ENCODE assay signal across 20 mouse cellular contexts in genomic region chr12:51636260-51636659, GRCm38 (mm10). TPM values are rescaled to one million over a fixed set of nuclear protein-coding genes. Genes with fewer than 3 reads are reported as not detected.
DNase-seq lines count a peak whose midpoint lies in the region; ATAC-seq and TF ChIP-seq lines count a peak whose summit lies in the region.
"Had no signal": no experiment of that assay in that cellular context is flagged by ENCODE, and none has a peak within 500 bp of the region (broad histone marks: within the 10 kb centered on the region; RNA-seq: fewer than 3 reads in every experiment).

No protein-coding gene starts in this region.

- no peaks in the 10 kb centered on the region for H3K27me3 ChIP-seq in heart, embryonic 10.5 days (ENCODE audit: insufficient read depth, poor library complexity, severe bottlenecking)
- H3K27me3 ChIP-seq in liver, embryonic 11.5 days (replicated peaks; ENCODE audit: control insufficient read depth, insufficient read depth, low read length): no peaks in the 10 kb centered on the region
- no peaks in the 10 kb centered on the region for H3K27me3 ChIP-seq in liver, postnatal 0 days (ENCODE audit: insufficient read depth, low read length)
- H3K27me3 ChIP-seq in liver, embryonic 14.5 days (ENCODE audit: control insufficient read depth, insufficient read depth, low read length): no peaks in the 10 kb centered on the region
- H3K27me3 ChIP-seq: embryonic facial prominence, embryonic 15.5 days; forebrain, embryonic 15.5 days; heart, embryonic 13.5 days; hindbrain, embryonic 13.5 days; intestine, embryonic 15.5 days had no signal

- no peak for TF ChIP-seq CTCF in liver, postnatal 0 days (IDR thresholded peaks at IDR 0.05; ENCODE audit: low read depth)
- TF ChIP-seq CTCF in liver, embryonic 14.5 days (IDR thresholded peaks at IDR 0.05; ENCODE audit: low read depth): no peak

- peak; percentile 61; the same call in 1 of the 2 replicates for ATAC-seq in liver, embryonic 11.5 days (replicated peaks; ENCODE audit: low FRiP score)
- ATAC-seq in liver, postnatal 0 days: no peak
- ATAC-seq in liver, embryonic 14.5 days (ENCODE audit: insufficient read depth): peak; percentile 65; the same call in 1 of the 2 replicates
- ATAC-seq: forebrain, embryonic 15.5 days; intestine, embryonic 15.5 days had no signal

- peak; percentile 31 for DNase-seq in heart, adult 8-10 months (ENCODE audit: low spot score)
- DNase-seq in heart, embryonic 10.5 days (ENCODE audit: low spot score): no peak
- DNase-seq in liver, embryonic 11.5 days (ENCODE audit: low spot score): no peak
- DNase-seq in liver, postnatal 0 days: no peak
- peak in 1 of 3 experiments; percentile 17 for DNase-seq in liver, embryonic 14.5 days (ENCODE audit: low read depth in 3 of 3, low spot score in 3 of 3)
- DNase-seq in kidney, adult 8-10 months: no peak
- DNase-seq: adrenal gland, postnatal 10 days; cerebellum, adult 11 months; cerebellum, adult 8-10 months; cerebellum, postnatal 14 days; embryo, embryonic 11 days; gastrocnemius, postnatal 36 days; kidney, adult 18-20 months had no signal

- no peaks in the 10 kb centered on the region for H3K4me1 ChIP-seq in heart, embryonic 10.5 days
- peaks cover 4% of the 10 kb centered on the region; the same call in 1 of the 2 replicates for H3K4me1 ChIP-seq in liver, embryonic 11.5 days (replicated peaks; ENCODE audit: control insufficient read depth, insufficient read depth, low read length)
- no peaks in the 10 kb centered on the region for H3K4me1 ChIP-seq in liver, postnatal 0 days (ENCODE audit: insufficient read depth)
- H3K4me1 ChIP-seq in liver, embryonic 14.5 days (replicated peaks; ENCODE audit: control insufficient read depth in 2 of 2, insufficient read depth in 2 of 2, low read length in 1 of 2): peaks cover 0 to 2% of the 10 kb centered on the region in 2 experiments; a peak in 1 of 4 replicates
- H3K4me1 ChIP-seq: embryonic facial prominence, embryonic 15.5 days; forebrain, embryonic 15.5 days; hindbrain, embryonic 13.5 days; intestine, embryonic 15.5 days had no signal

- H3K27ac ChIP-seq in heart, embryonic 10.5 days: no peak overlapping the region
- no peak overlapping the region for H3K27ac ChIP-seq in liver, embryonic 11.5 days (ENCODE audit: low read depth, low read length)
- H3K27ac ChIP-seq in liver, postnatal 0 days (ENCODE audit: low read depth): no peak overlapping the region
- no peak overlapping the region for H3K27ac ChIP-seq in liver, embryonic 14.5 days
- H3K27ac ChIP-seq: embryonic facial prominence, embryonic 15.5 days; forebrain, embryonic 15.5 days; heart, embryonic 13.5 days; hindbrain, embryonic 13.5 days; intestine, embryonic 15.5 days had no signal

- H3K4me2 ChIP-seq in liver, embryonic 11.5 days: no peak overlapping the region
- no peak overlapping the region for H3K4me2 ChIP-seq in liver, postnatal 0 days (ENCODE audit: low read depth, low read length)
- no peak overlapping the region for H3K4me2 ChIP-seq in liver, embryonic 14.5 days (ENCODE audit: low read depth)
- H3K4me2 ChIP-seq: embryonic facial prominence, embryonic 15.5 days; forebrain, embryonic 15.5 days; heart, embryonic 13.5 days; hindbrain, embryonic 13.5 days; intestine, embryonic 15.5 days had no signal

- no peak for TF ChIP-seq EP300 in liver, postnatal 0 days (IDR thresholded peaks at IDR 0.05; ENCODE audit: low read depth)
- no peak for TF ChIP-seq EP300 in liver, embryonic 14.5 days (IDR thresholded peaks at IDR 0.05; ENCODE audit: low read depth)

- H3K36me3 ChIP-seq in heart, embryonic 10.5 days: peaks cover 10% of the 10 kb centered on the region; the same call in 1 of the 2 replicates
- no peaks in the 10 kb centered on the region for H3K36me3 ChIP-seq in liver, embryonic 11.5 days (ENCODE audit: control insufficient read depth, insufficient read depth, low read length)
- H3K36me3 ChIP-seq in liver, postnatal 0 days (replicated peaks; ENCODE audit: insufficient read depth, low read length): peaks cover 7% of the 10 kb centered on the region
- H3K36me3 ChIP-seq in liver, embryonic 14.5 days (replicated peaks; ENCODE audit: control insufficient read depth, insufficient read depth, low read depth): peaks cover 3% of the 10 kb centered on the region; the same call in 1 of the 2 replicates
- H3K36me3 ChIP-seq: forebrain, embryonic 15.5 days; hindbrain, embryonic 13.5 days had no signal

- WGBS in heart, embryonic 10.5 days: 74% methylated on average over 2 of the region's 2 CpGs
- WGBS in liver, embryonic 11.5 days: 79% methylated on average over 2 of the region's 2 CpGs
- WGBS in liver, postnatal 0 days (ENCODE audit: insufficient replicate concordance): 78% methylated on average over 2 of the region's 2 CpGs
- WGBS in liver, embryonic 14.5 days (ENCODE audit: insufficient replicate concordance): 75% methylated on average over 2 of the region's 2 CpGs

- H3K4me3 ChIP-seq in heart, embryonic 10.5 days: no peak overlapping the region
- no peak overlapping the region for H3K4me3 ChIP-seq in liver, embryonic 11.5 days (ENCODE audit: low read depth, low read length)
- no peak overlapping the region for H3K4me3 ChIP-seq in liver, postnatal 0 days (ENCODE audit: low read depth, low read length)
- no peak overlapping the region for H3K4me3 ChIP-seq in liver, embryonic 14.5 days (ENCODE audit: insufficient read depth in 1 of 2, low read depth in 2 of 2, low read length in 2 of 2)
- H3K4me3 ChIP-seq: embryonic facial prominence, embryonic 15.5 days; forebrain, embryonic 15.5 days; heart, embryonic 13.5 days; hindbrain, embryonic 13.5 days; intestine, embryonic 15.5 days had no signal

- H3K9ac ChIP-seq in liver, embryonic 11.5 days (ENCODE audit: low read depth, low read length): no peak overlapping the region
- no peak overlapping the region for H3K9ac ChIP-seq in liver, postnatal 0 days (replicated peaks)
- no peak overlapping the region for H3K9ac ChIP-seq in liver, embryonic 14.5 days (replicated peaks)
- H3K9ac ChIP-seq: embryonic facial prominence, embryonic 15.5 days; forebrain, embryonic 15.5 days; heart, embryonic 13.5 days; hindbrain, embryonic 13.5 days; intestine, embryonic 15.5 days had no signal

- H3K9me3 ChIP-seq in heart, embryonic 10.5 days: no peaks in the 10 kb centered on the region
- H3K9me3 ChIP-seq in liver, embryonic 11.5 days (ENCODE audit: control insufficient read depth, low read length): no peaks in the 10 kb centered on the region
- no peaks in the 10 kb centered on the region for H3K9me3 ChIP-seq in liver, postnatal 0 days (ENCODE audit: low read length)
- H3K9me3 ChIP-seq in liver, embryonic 14.5 days (ENCODE audit: control insufficient read depth, low read length): no peaks in the 10 kb centered on the region
- H3K9me3 ChIP-seq: embryonic facial prominence, embryonic 15.5 days; forebrain, embryonic 15.5 days; heart, embryonic 13.5 days; hindbrain, embryonic 13.5 days; intestine, embryonic 15.5 days had no signal

RNA-seq across cellular contexts. Expression of gene Coch, which starts 43.1 kb away (rescaled TPM):
- under 1 TPM; 0.16 to 0.94 (median 0.27) TPM for total RNA-seq in heart, adult 8-10 months (2022)
- polyA plus RNA-seq in heart, embryonic 10.5 days (2016; fragmentation: Nextera tagmentation; extraction: Ambion mirVana): 1.6 and 2.8 TPM in 2 replicates
- 0.44 and 1.9 TPM in 2 replicates for polyA plus RNA-seq in liver, embryonic 11.5 days (2014; fragmentation: Nextera tagmentation; extraction: Ambion mirVana)
- 0.04 and 0.09 TPM in 2 replicates for polyA plus RNA-seq in liver, postnatal 0 days (2015; fragmentation: Nextera tagmentation; extraction: Ambion mirVana)
- 0.02 and 0.03 TPM in 2 replicates for polyA plus RNA-seq in liver, embryonic 14.5 days (2012; rRNA removed)
- polyA plus RNA-seq in liver, embryonic 14.5 days (2014; fragmentation: Nextera tagmentation; extraction: Ambion mirVana): 0.08 TPM in 1 of 2 replicates, not detected in the other
- total RNA-seq: common myeloid progenitor, adult 5-6 weeks; hematopoietic stem cell, adult 5-6 weeks had no signal

RNA-seq across cellular contexts. Expression of gene Ap4s1, which starts 54.6 kb away (rescaled TPM):
- 10 to 100 TPM; 53.3 to 65.5 (median 58.8) TPM for total RNA-seq in heart, adult 8-10 months (2022)
- 34.9 and 36.2 TPM in 2 replicates for polyA plus RNA-seq in heart, embryonic 10.5 days (2016; fragmentation: Nextera tagmentation; extraction: Ambion mirVana)
- 23.2 and 26.5 TPM in 2 replicates for polyA plus RNA-seq in liver, embryonic 11.5 days (2014; fragmentation: Nextera tagmentation; extraction: Ambion mirVana)
- polyA plus RNA-seq in liver, postnatal 0 days (2015; fragmentation: Nextera tagmentation; extraction: Ambion mirVana): 14.9 and 17.2 TPM in 2 replicates
- 4.6 and 6.4 TPM in 2 replicates for polyA plus RNA-seq in liver, embryonic 14.5 days (2012; rRNA removed)
- 16.4 and 16.8 TPM in 2 replicates for polyA plus RNA-seq in liver, embryonic 14.5 days (2014; fragmentation: Nextera tagmentation; extraction: Ambion mirVana)

RNA-seq across cellular contexts. Expression of gene Strn3, which starts 55.4 kb away (rescaled TPM):
- total RNA-seq in heart, adult 8-10 months (2022): 100 to 1,000 TPM in 2 of 4 experiments, 10 to 100 TPM in 2; 96.2 to 109 (median 103) TPM
- 37.6 and 39.3 TPM in 2 replicates for polyA plus RNA-seq in heart, embryonic 10.5 days (2016; fragmentation: Nextera tagmentation; extraction: Ambion mirVana)
- 30.3 and 31.0 TPM in 2 replicates for polyA plus RNA-seq in liver, embryonic 11.5 days (2014; fragmentation: Nextera tagmentation; extraction: Ambion mirVana)
- polyA plus RNA-seq in liver, postnatal 0 days (2015; fragmentation: Nextera tagmentation; extraction: Ambion mirVana): 11.5 and 11.9 TPM in 2 replicates
- polyA plus RNA-seq in liver, embryonic 14.5 days (2012; rRNA removed): 8.3 and 14.2 TPM in 2 replicates
- polyA plus RNA-seq in liver, embryonic 14.5 days (2014; fragmentation: Nextera tagmentation; extraction: Ambion mirVana): 14.9 and 15.5 TPM in 2 replicates
